Mouse (Mus musculus): Measurements from ENCODE around the gene Ppp1r1a. TPM values are rescaled to one million over a fixed set of nuclear protein-coding genes. Genes with fewer than 3 reads are reported as not detected.

Ppp1r1a gene
- polyA plus RNA-seq, 1 experiment from 2014 or later = 7.6 TPM

GRCm38 (mm10) chr15:103485106-103485505 lies 52.7 kb downstream of the Ppp1r1a start:
- no peak overlapping the region for H3K27ac ChIP-seq
- no peak for ATAC-seq (ENCODE audit: insufficient number of reproducible peaks, low FRiP score, low TSS enrichment, low read depth)
- WGBS = 26% methylated on average over 3 of the region's 3 CpGs
- no peak overlapping the region for H3K4me2 ChIP-seq
- H3K27me3 ChIP-seq = no peaks in the 10 kb centered on the region
- H3K4me3 ChIP-seq = no peak overlapping the region
- H3K9me3 ChIP-seq = no peaks in the 10 kb centered on the region
- H3K4me1 ChIP-seq = peaks cover 3% of the 10 kb centered on the region; the same call in 1 of the 2 replicates
- H3K9ac ChIP-seq = no peak overlapping the region
- H3K36me3 ChIP-seq = no peaks in the 10 kb centered on the region

- 32% methylated on average over 2 of the region's 2 CpGs for WGBS
- Histone ChIP-seq H3K36me3 (no peaks in the 10 kb centered on the region), H3K4me2 (no peak overlapping the region), H3K9me3 (no peaks in the 10 kb centered on the region), H3K4me1 (peaks cover 3% of the 10 kb centered on the region; the same call in 1 of the 2 replicates), H3K27me3 (no peaks in the 10 kb centered on the region), H3K27ac (no peak overlapping the region), H3K9ac (no peak overlapping the region), H3K4me3 (no peak overlapping the region)
- no peak for ATAC-seq (ENCODE audit: insufficient number of reproducible peaks, low FRiP score, low TSS enrichment, low read depth)
Observed at GRCm38 (mm10) chr15:103484490-103484889, 53.3 kb downstream of the Ppp1r1a start.

GRCm38 (mm10) chr15:103482488-103482887 lies 55.3 kb downstream of the Ppp1r1a start:
- 9% methylated on average over 1 of the region's 1 CpGs for WGBS
- Histone ChIP-seq H3K27me3 (no peaks in the 10 kb centered on the region), H3K36me3 (no peaks in the 10 kb centered on the region), H3K4me2 (no peak overlapping the region), H3K9ac (no peak overlapping the region), H3K27ac (no peak overlapping the region), H3K4me1 (peaks cover 3% of the 10 kb centered on the region; the same call in 1 of the 2 replicates), H3K4me3 (no peak overlapping the region), H3K9me3 (no peaks in the 10 kb centered on the region)
- no peak for ATAC-seq (ENCODE audit: insufficient number of reproducible peaks, low FRiP score, low TSS enrichment, low read depth)

Other genes with a start within 250 kb of the Ppp1r1a start
- gene Gpr84, start 227.4 kb downstream of the Ppp1r1a start, polyA plus RNA-seq (2015; fragmentation: Nextera tagmentation; extraction: Ambion mirVana) = 0.20 and 0.36 TPM in 2 replicates
- gene Zfp385a, start 197.9 kb downstream of the Ppp1r1a start, polyA plus RNA-seq (2015; fragmentation: Nextera tagmentation; extraction: Ambion mirVana) = 17.1 and 19.4 TPM in 2 replicates
- gene Itga5, start 171.2 kb downstream of the Ppp1r1a start, polyA plus RNA-seq (2015; fragmentation: Nextera tagmentation; extraction: Ambion mirVana) = 62.0 and 64.9 TPM in 2 replicates
- not detected in 2 replicates for gene Gtsf1, start 107.5 kb downstream of the Ppp1r1a start, polyA plus RNA-seq (2015; fragmentation: Nextera tagmentation; extraction: Ambion mirVana)
- not detected in 2 replicates for gene Gtsf2, start 89.5 kb downstream of the Ppp1r1a start, polyA plus RNA-seq (2015; fragmentation: Nextera tagmentation; extraction: Ambion mirVana)
- 4.4 and 5.0 TPM in 2 replicates for gene Nckap1l, start 84.2 kb downstream of the Ppp1r1a start, polyA plus RNA-seq (2015; fragmentation: Nextera tagmentation; extraction: Ambion mirVana)
- gene Pde1b, start 35.0 kb downstream of the Ppp1r1a start, polyA plus RNA-seq (2015; fragmentation: Nextera tagmentation; extraction: Ambion mirVana) = 3.9 and 4.4 TPM in 2 replicates
- not detected in 2 replicates for gene Glycam1, start 27.1 kb upstream of the Ppp1r1a start, polyA plus RNA-seq (2015; fragmentation: Nextera tagmentation; extraction: Ambion mirVana)
- not detected in 2 replicates for gene Mucl1, start 217.5 kb upstream of the Ppp1r1a start, polyA plus RNA-seq (2015; fragmentation: Nextera tagmentation; extraction: Ambion mirVana)